Mouse (Mus musculus): ENCODE results near the gene Tfam. TPM values are rescaled to one million over a fixed set of nuclear protein-coding genes. Genes with fewer than 3 reads are reported as not detected.
A peak's percentile ranks its signal among the peaks of the same experiment; 100 is the strongest.

Tfam gene
- polyA plus RNA-seq, 1 experiment: 12.6 TPM

DNA sequence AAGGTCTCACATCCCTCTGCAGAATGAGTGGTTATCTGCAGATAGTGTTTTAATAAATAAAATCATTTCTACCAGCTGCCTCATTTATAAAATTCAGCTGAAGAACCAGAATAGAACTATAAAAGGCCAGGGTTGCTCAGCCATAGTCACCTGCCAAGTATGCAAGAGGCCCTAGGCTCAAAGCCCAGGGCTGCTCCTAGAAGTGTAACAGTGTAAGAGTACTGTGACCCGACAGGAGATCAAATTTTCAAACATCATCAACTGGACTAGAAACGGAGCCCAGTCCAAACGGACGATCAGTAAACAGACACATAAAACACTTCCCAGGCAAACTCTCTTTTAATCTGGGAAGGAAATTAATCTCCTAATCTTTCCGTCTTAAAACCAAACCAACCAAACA lies 13.8 kb upstream of the Tfam start:
- peaks cover 3% of the 10 kb centered on the region; the same call in 1 of the 2 replicates for H3K4me1 ChIP-seq (replicated peaks; ENCODE audit: control insufficient read depth, insufficient read depth, low read length)
- peaks cover 21% of the 10 kb centered on the region for H3K36me3 ChIP-seq (ENCODE audit: control insufficient read depth, insufficient read depth, low read length)
- no peak for DNase-seq
- no peaks in the 10 kb centered on the region for H3K27me3 ChIP-seq (ENCODE audit: control insufficient read depth, insufficient read depth, low read length)
- TF ChIP-seq POLR2A (IDR thresholded peaks at IDR 0.05; ENCODE audit: control insufficient read depth, extremely low read depth, insufficient read depth, low read length, poor library complexity): no peak
- no peak for TF ChIP-seq CTCF (IDR thresholded peaks at IDR 0.05; ENCODE audit: borderline replicate concordance, control insufficient read depth, extremely low read depth, insufficient read depth, low read length, poor library complexity)
- no peak overlapping the region for H3K27ac ChIP-seq (ENCODE audit: control insufficient read depth, insufficient read depth, low read length)
- H3K4me3 ChIP-seq (ENCODE audit: control insufficient read depth, insufficient read depth, low read length): no peak overlapping the region
- WGBS: 89% methylated on average over 5 of the region's 5 CpGs

DNA sequence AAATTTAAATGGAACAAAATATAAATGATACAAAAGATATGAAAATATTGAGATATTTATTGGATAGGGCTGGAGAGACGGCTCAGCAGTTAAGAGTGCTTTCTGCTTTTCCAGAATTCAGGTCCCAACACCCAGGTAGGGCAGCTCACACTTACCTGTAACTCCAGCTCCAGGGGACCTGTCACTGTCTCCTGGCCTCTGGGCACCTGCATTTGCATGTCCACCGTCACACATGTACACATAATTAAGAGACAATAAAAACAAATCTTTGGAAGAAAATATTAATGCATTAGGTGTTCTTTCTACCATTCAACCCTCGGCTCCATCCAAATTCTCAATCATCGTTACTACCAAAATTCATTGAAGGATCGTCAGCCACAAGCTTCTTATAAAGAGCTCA lies 13.2 kb upstream of the Tfam start:
- H3K27me3 ChIP-seq (ENCODE audit: control insufficient read depth, insufficient read depth, low read length): no peaks in the 10 kb centered on the region
- peaks cover 18% of the 10 kb centered on the region for H3K36me3 ChIP-seq (ENCODE audit: control insufficient read depth, insufficient read depth, low read length)
- TF ChIP-seq CTCF (IDR thresholded peaks at IDR 0.05; ENCODE audit: borderline replicate concordance, control insufficient read depth, extremely low read depth, insufficient read depth, low read length, poor library complexity): no peak
- no peak for TF ChIP-seq POLR2A (IDR thresholded peaks at IDR 0.05; ENCODE audit: control insufficient read depth, extremely low read depth, insufficient read depth, low read length, poor library complexity)
- DNase-seq: no peak
- H3K27ac ChIP-seq (ENCODE audit: control insufficient read depth, insufficient read depth, low read length): no peak overlapping the region
- 96% methylated on average over 5 of the region's 5 CpGs for WGBS
- peaks cover 3% of the 10 kb centered on the region; the same call in 1 of the 2 replicates for H3K4me1 ChIP-seq (replicated peaks; ENCODE audit: control insufficient read depth, insufficient read depth, low read length)
- H3K4me3 ChIP-seq (ENCODE audit: control insufficient read depth, insufficient read depth, low read length): no peak overlapping the region

DNA sequence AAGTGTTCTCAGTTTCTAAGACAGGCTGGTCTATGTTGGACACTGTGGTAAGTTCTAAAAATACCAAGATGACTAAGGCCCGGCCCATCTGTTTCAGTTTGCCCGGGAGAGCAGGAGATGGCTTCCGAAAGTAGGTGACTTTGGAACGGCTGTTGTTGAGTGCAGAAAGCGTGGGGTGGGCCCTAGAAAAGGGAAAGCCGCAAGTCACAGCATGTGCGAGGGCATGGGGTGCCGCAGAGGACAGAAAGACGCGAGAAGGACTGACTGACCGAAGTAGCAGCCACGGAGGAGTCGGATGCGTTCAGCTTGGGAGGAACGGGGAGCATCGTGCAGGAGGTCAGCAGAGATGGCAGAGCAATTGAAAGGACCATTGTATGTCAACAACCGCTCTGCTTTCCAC lies 12.4 kb upstream of the Tfam start:
- no peak overlapping the region for H3K4me3 ChIP-seq (ENCODE audit: control insufficient read depth, insufficient read depth, low read length)
- H3K27me3 ChIP-seq (ENCODE audit: control insufficient read depth, insufficient read depth, low read length): no peaks in the 10 kb centered on the region
- no peak for DNase-seq
- WGBS: 94% methylated on average over 17 of the region's 17 CpGs
- TF ChIP-seq POLR2A (IDR thresholded peaks at IDR 0.05; ENCODE audit: control insufficient read depth, extremely low read depth, insufficient read depth, low read length, poor library complexity): no peak
- TF ChIP-seq CTCF (IDR thresholded peaks at IDR 0.05; ENCODE audit: borderline replicate concordance, control insufficient read depth, extremely low read depth, insufficient read depth, low read length, poor library complexity): no peak
- peaks cover 11% of the 10 kb centered on the region for H3K36me3 ChIP-seq (ENCODE audit: control insufficient read depth, insufficient read depth, low read length)
- no peak overlapping the region for H3K27ac ChIP-seq (ENCODE audit: control insufficient read depth, insufficient read depth, low read length)
- peaks cover 3% of the 10 kb centered on the region; the same call in 1 of the 2 replicates for H3K4me1 ChIP-seq (replicated peaks; ENCODE audit: control insufficient read depth, insufficient read depth, low read length)

DNA sequence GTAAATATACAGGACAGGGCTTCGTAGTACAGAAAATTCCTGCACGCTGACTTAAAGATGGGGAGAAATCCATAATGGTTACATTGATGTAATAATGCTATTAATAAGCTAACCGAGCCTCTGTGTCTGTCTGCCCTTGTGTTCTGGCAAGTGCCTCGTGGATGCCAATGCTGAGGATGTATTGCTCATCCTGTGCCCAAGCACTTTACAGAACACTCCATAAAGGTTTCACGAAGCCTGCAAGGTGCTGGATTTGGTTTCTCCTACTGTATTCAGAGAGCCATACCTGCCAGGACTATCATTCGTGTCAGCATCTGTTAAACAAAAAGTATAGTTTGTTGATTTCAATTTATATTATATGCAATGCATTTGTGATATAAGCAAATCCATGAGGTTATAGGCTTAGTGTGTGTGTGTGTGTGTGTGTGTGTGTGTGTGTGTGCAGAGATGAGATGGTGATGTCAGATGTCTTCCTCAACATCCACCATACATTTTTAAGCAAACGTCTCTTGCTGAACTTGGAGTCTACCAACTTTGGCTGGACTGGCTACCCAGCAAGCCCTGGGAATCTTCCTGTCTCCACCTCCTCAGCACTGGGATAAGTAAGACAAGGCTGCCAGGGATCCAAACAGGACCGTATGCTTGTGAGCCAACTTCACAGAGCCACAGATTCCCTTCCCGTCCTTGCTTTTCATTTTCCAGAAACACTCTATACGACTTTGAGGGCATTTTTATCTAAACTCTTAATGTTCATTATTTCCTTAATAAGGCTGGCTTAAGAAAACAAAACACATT lies 11.2 kb upstream of the Tfam start:
- DNase-seq: no peak
- H3K27me3 ChIP-seq (ENCODE audit: control insufficient read depth, insufficient read depth, low read length): no peaks in the 10 kb centered on the region
- H3K4me1 ChIP-seq (replicated peaks; ENCODE audit: control insufficient read depth, insufficient read depth, low read length): peaks cover 3% of the 10 kb centered on the region; the same call in 1 of the 2 replicates
- no peak overlapping the region for H3K4me3 ChIP-seq (ENCODE audit: control insufficient read depth, insufficient read depth, low read length)
- H3K36me3 ChIP-seq (ENCODE audit: control insufficient read depth, insufficient read depth, low read length): peaks cover 1% of the 10 kb centered on the region; the same call in 1 of the 2 replicates
- H3K27ac ChIP-seq (ENCODE audit: control insufficient read depth, insufficient read depth, low read length): no peak overlapping the region
- WGBS: 90% methylated on average over 10 of the region's 10 CpGs
- TF ChIP-seq CTCF (IDR thresholded peaks at IDR 0.05; ENCODE audit: borderline replicate concordance, control insufficient read depth, extremely low read depth, insufficient read depth, low read length, poor library complexity) (no peak), POLR2A (IDR thresholded peaks at IDR 0.05; ENCODE audit: control insufficient read depth, extremely low read depth, insufficient read depth, low read length, poor library complexity) (no peak)

DNA sequence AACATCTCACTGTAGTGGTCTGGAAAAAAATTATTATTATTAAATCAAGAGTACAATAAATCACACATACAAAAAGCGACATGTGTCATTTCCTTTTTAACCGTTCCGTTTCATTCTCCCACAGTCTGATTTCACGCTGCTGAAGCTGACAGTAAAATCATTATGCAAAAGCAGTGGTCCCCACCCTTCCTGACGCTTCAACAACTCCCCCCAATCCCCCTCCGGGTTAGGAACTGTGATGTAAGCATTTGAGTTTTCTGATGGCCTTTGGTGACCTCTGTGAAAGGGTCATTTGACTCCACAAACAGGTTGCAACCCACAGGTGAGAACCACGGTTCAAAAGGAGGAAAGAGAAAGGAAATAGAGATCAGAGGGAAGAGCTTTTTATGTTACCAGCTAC lies 8.9 kb upstream of the Tfam start:
- peaks cover 3% of the 10 kb centered on the region; the same call in 1 of the 2 replicates for H3K4me1 ChIP-seq (replicated peaks; ENCODE audit: control insufficient read depth, insufficient read depth, low read length)
- peak overlapping the region; percentile 72; the same call in 1 of the 2 replicates for H3K27ac ChIP-seq (ENCODE audit: control insufficient read depth, insufficient read depth, low read length)
- H3K4me3 ChIP-seq (ENCODE audit: control insufficient read depth, insufficient read depth, low read length): no peak overlapping the region; the same call in 1 of the 2 replicates
- WGBS: 9% methylated on average over 7 of the region's 7 CpGs
- DNase-seq: peak; percentile 13
- TF ChIP-seq CTCF (IDR thresholded peaks at IDR 0.05; ENCODE audit: borderline replicate concordance, control insufficient read depth, extremely low read depth, insufficient read depth, low read length, poor library complexity): no peak
- no peak for TF ChIP-seq POLR2A (IDR thresholded peaks at IDR 0.05; ENCODE audit: control insufficient read depth, extremely low read depth, insufficient read depth, low read length, poor library complexity)
- no peaks in the 10 kb centered on the region for H3K36me3 ChIP-seq (ENCODE audit: control insufficient read depth, insufficient read depth, low read length)
- H3K27me3 ChIP-seq (ENCODE audit: control insufficient read depth, insufficient read depth, low read length): no peaks in the 10 kb centered on the region

DNA sequence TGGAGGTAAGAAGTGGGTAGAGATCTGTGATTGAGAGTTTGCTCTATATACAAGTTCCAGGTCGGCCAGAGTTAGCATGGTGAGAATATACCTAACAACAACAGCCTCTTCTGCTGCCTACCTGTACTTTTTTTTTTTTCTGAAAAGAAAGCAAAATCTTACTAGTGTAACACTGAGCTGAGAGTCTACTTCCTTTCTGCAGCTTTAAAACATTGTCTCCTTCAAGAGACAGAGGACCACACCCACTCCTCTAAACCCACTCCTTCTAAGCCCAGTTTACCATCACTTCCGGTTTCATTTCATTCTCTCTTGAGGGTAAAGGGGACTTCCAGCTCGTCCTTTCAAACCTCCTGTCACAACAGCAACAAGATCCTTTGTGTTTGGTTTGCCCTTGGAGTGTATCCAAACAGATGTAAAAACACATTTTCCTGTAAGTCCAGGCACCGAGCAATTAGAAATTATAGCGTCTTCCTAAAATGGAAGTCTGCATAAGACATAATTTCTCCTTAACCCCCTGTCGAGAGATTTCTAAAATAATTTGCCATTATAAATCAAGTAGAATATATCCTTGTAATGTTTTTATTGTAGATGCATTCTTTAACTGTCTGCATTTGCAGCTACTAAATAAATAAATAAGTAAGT lies 1.5 kb upstream of the Tfam start:
- TF ChIP-seq CTCF (IDR thresholded peaks at IDR 0.05; ENCODE audit: borderline replicate concordance, control insufficient read depth, extremely low read depth, insufficient read depth, low read length, poor library complexity) (no peak), POLR2A (IDR thresholded peaks at IDR 0.05; ENCODE audit: control insufficient read depth, extremely low read depth, insufficient read depth, low read length, poor library complexity) (no peak)
- Histone ChIP-seq H3K4me1 (replicated peaks; ENCODE audit: control insufficient read depth, insufficient read depth, low read length) (peaks cover 5% of the 10 kb centered on the region), H3K4me3 (ENCODE audit: control insufficient read depth, insufficient read depth, low read length) (no peak overlapping the region), H3K27me3 (ENCODE audit: control insufficient read depth, insufficient read depth, low read length) (no peaks in the 10 kb centered on the region), H3K27ac (ENCODE audit: control insufficient read depth, insufficient read depth, low read length) (no peak overlapping the region; the same call in 1 of the 2 replicates), H3K36me3 (ENCODE audit: control insufficient read depth, insufficient read depth, low read length) (peaks cover 7% of the 10 kb centered on the region)
- WGBS: 4% methylated on average over 6 of the region's 6 CpGs
- peak; percentile 43 for DNase-seq

Measured in thymus, adult 2 months (tissue).